Mouse (Mus musculus) cortical plate, adult 2 months (tissue): ENCODE measurements around the gene Unk. TPM values are rescaled to one million over a fixed set of nuclear protein-coding genes. Genes with fewer than 3 reads are reported as not detected.

Source experiments
- H3K27ac ChIP-seq: fragments of 200-500 bp; 2 replicates; pipeline ENCODE4 v1.5.1; 2012; ENCODE audit warnings: low read length, control low read depth, inconsistent platforms; ENCODE audit not compliant: insufficient read depth
- H3K4me1 ChIP-seq: fragments of 200-500 bp; 2 replicates; pipeline ENCODE4 v1.6.1; 2011; ENCODE audit warnings: low read length; ENCODE audit not compliant: control insufficient read depth, insufficient read depth
- H3K4me3 ChIP-seq: fragments of 200-500 bp; 2 replicates; pipeline ENCODE4 v1.5.1; 2011; ENCODE audit warnings: mild to moderate bottlenecking, low read length, control low read depth; ENCODE audit not compliant: insufficient read depth
- CTCF ChIP-seq: fragments of 200-500 bp; IDR thresholded peaks from 2 replicates; pipeline ENCODE4 v1.5.1; 2011; ENCODE audit warnings: mild to moderate bottlenecking, control low read depth, low read length; ENCODE audit not compliant: insufficient read depth; ENCODE audit errors: extremely low read depth
- POLR2A ChIP-seq: fragments of 200-500 bp; IDR thresholded peaks from 2 replicates; pipeline ENCODE4 v1.6.1; 2011; ENCODE audit warnings: mild to moderate bottlenecking, low read length, control low read depth; ENCODE audit not compliant: insufficient read depth; ENCODE audit errors: extremely low read depth
- polyA plus RNA-seq: library from polyadenylated mRNA; depleted of rRNA; stranded (reverse); fragments of >200 nt; gene quantifications from 2 replicates; pipeline ENCODE4 v1.2.3, GENCODE M21; 2012

Unk gene
- polyA plus RNA-seq, 1 experiment = 31.1 TPM

DNA sequence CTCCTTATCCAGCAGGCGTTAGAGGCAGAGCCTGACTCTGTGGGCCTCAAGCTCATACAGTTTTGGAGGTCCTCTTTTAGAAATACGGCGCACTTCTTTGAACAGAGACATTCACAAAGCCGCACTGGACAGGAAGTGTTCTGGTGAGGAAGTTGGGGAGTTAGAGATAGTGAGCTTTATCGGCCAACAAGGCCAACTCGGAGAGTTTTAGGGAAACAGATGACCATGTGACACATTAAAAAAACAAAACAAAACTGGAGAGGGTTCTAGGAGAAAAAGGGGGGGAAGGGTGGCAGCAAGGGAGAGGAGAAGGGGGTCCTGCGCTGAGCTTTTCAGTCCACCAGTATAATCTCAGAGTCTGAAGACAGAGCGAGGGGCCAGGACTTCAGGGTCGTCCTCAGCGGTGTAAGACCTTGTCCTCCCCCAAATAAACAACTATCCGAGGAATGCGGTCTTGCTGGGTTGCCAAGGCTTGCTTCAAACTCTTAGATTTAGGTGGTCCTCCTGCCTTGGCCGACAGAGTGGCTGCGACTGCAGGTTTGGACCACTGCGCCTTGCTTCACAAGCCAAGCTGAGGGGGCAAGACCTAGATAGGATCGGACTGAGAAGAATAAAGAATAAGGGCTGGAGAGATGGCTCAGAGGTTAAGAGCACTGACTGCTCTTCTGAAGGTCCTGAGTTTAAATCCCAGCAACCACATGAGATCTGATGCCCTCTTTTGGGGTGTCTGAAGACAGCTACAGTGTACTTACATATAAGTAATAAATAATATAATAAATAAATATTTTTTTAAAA, 63.8 kb downstream of the Unk start:
- TF ChIP-seq POLR2A (no peak), CTCF (no peak)
- H3K27ac ChIP-seq = peak overlapping the region; percentile 87

DNA sequence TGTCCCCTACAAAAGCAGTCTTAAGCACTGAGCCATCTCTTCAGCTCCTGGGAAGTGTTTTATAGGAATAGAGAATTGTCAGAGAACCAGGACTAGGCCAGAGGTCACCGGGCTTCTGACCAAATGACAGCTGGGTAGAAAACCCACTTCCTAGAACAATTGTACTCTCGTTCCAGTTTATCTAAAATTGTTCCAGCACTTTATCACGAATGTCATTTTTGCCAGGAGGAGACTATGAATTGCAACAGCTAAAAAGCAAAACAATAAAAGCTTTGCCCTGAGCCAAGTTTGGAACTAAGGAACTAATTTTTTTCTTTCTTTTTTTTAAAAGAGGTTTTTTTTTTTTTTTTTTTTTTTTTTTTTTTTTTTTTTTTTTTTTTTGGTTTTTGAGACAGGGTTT, 65.5 kb downstream of the Unk start:
- TF ChIP-seq CTCF (no peak), POLR2A (no peak)
- no peak overlapping the region for H3K4me3 ChIP-seq
- no peak overlapping the region for H3K27ac ChIP-seq

More for the DNA sequence above, 63.8 kb downstream of the Unk start:
- no peak overlapping the region for H3K4me3 ChIP-seq
- H3K4me1 ChIP-seq = no peaks in the 10 kb centered on the region

DNA sequence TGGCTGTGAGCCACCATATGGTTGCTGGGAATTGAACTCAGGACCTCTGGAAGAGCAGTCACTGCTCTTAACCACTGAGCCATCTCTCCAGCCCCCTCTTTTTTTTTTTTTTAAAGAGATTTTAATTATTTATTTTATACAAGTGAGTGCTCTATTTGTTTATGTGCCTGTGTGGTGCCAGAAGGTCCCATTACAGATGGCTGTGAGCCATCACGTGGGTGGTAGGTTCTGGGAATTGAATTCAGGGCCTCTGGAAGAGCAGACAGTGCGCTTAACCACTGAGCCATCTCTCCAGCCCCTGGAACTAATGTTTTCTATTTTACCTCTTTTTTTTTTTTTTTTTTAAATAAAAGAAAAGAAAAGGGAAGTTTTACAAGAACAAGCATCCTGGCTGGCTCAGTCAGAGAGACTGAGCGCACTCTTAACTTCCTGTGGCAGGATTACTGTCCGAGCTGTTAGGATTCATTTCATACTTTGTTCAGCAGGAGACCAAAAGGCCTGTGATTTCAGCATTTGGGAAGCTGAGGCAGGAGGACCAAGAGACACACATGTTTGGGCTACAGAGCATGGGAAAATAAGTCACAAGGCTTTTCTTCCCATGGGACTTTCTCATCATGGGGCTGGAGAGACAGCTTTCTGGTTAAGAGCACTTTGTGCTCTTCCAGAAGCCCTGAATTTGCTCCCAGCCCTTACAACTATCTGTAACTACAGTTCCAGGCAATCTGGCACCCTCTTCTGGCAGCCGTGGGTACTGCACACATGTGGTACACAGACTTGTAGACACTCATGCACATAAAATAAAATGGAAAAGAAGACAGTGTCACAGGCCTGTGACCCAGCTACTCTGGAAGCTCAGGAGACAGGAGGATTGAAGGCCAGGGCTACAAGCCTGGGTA, 66.3 kb downstream of the Unk start:
- H3K4me1 ChIP-seq = no peaks in the 10 kb centered on the region
- H3K27ac ChIP-seq = no peak overlapping the region
- TF ChIP-seq POLR2A (no peak), CTCF (peak; percentile 30; the same call in 1 of the 2 replicates)
- no peak overlapping the region for H3K4me3 ChIP-seq

More for the DNA sequence above, 65.5 kb downstream of the Unk start:
- H3K4me1 ChIP-seq = no peaks in the 10 kb centered on the region

DNA sequence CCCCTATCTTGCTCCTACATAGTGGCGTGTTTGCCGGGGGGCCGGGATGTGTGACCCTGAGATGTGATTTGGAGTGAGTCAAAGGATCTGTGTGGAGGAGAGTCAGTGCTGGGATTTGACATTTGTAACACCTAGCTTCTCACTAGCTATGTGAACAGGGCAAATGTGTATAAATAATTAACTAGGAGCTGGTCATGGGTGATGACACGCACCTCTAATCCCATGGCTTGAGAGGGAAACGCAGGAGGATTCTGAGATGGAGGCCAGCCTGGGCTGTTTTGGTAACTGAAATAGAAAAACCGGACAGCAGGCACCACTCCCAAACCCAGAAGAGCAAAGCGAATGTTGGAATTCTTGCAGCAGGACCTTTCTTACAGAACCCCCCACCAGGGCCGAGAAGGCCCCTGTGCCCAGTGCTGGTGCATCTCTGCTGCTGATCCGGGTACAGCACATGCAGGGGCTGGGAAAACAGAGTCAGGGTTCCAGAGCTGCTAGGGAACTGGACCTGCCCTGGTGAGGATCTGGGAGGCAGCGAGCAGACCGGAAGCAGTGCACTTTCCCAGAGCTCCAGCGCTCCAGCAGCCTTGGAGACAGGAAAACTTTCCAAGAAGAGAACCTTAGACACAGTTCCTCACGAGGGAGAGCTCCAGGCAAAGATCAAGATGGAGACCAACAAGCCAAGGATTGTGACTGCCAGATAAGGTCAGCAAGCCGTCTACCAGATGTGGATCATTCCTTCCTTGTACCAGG, 68.8 kb downstream of the Unk start:
- peak overlapping the region; percentile 59; the same call in 1 of the 2 replicates for H3K27ac ChIP-seq
- TF ChIP-seq POLR2A (no peak), CTCF (no peak)
- H3K4me3 ChIP-seq = no peak overlapping the region
- H3K4me1 ChIP-seq = no peaks in the 10 kb centered on the region

DNA sequence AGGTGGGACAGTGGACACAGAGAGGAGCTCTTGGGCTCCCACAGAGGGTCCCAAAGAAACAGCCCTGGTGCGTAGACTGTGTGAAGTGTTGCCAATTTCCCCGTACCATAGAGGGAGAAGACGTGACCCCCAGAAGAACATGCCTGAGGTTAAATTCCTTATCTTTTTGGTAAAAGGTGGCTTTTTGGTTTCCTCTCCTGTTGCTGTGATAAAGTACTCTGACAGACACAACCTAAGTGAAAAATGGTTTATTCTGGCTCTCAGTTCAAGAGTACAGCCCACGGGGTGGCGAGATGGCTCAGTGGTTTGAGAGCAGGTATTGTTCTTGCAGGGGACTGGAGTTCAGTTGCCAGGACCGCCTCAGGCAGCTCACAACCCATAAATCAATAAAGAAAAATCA, 69.3 kb downstream of the Unk start:
- Histone ChIP-seq H3K27ac (no peak overlapping the region), H3K4me3 (no peak overlapping the region), H3K4me1 (no peaks in the 10 kb centered on the region)
- TF ChIP-seq CTCF (no peak), POLR2A (no peak)

DNA sequence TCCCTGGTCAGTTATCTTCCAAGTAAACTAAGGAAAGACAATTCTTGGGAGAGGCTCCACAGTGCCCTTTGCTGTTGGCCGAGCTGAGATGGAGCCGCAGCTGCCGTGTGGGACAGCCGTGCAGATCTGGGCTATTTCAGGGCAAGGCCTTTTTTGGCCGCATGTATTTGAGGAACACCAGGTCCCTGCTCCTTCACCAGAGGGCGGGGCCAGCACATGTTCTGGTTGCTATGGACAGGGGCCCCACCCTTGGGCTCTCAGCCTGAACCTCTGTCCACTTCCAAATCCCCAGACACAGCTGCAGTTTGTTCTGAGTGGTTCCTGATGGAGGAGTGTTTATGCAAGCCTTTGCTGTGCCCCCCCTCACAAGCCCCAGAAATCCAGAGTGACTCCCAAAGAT, 70.3 kb downstream of the Unk start:
- no peaks in the 10 kb centered on the region; the same call in 1 of the 2 replicates for H3K4me1 ChIP-seq
- TF ChIP-seq POLR2A (no peak), CTCF (no peak)

DNA sequence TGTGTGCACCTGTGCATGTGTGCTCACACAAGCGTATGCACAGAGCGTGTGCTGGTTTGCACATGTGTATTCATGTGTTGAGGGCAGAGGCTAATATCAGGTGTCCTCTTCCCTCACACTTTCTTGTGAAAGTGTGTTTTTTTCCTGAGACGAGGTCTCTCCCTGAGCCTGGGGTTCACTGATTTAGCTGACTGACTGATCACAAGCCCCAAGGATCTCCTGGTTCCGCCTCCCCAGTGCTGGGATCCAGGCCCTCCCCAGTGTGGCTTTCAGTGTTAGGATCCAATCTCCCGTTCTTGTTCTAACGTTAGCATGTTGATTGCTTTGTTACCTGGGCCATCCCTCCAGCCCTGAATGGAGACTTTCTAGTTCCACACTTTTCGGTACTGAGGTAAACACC, 70.7 kb downstream of the Unk start:
- H3K27ac ChIP-seq = peak overlapping the region; percentile 21; the same call in 1 of the 2 replicates
- H3K4me3 ChIP-seq = no peak overlapping the region
- TF ChIP-seq CTCF = no peak
- TF ChIP-seq POLR2A = no peak
- no peaks in the 10 kb centered on the region; the same call in 1 of the 2 replicates for H3K4me1 ChIP-seq

More for the DNA sequence above, 70.3 kb downstream of the Unk start:
- peak overlapping the region; percentile 33; the same call in 1 of the 2 replicates for H3K27ac ChIP-seq
- H3K4me3 ChIP-seq = no peak overlapping the region

DNA sequence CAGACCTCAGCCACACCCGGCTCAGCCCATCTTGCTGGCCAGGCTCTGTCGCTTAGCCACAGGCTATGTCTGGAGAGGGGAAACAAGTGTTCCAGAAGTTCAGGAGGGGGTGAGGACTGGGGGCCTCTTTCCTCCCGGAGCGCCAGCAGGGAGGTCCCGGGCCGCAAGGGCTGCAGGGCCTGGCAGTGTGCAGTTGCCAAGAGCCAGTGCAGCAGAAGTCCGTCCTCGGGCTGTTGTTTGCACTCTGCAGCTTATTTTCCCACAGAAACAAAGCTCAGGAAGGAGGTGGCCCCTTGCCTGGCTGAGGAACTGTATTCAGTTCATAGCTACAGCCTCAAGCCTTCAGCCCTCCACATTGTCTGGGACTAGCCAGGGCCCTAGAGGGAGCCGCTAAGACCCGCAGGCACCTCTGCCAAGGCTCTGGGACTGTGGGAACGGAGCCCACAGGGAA, 71.8 kb downstream of the Unk start:
- H3K4me3 ChIP-seq = no peak overlapping the region
- peak overlapping the region; percentile 84 for H3K27ac ChIP-seq
- TF ChIP-seq CTCF = no peak
- no peak for TF ChIP-seq POLR2A
- no peaks in the 10 kb centered on the region; the same call in 1 of the 2 replicates for H3K4me1 ChIP-seq

DNA sequence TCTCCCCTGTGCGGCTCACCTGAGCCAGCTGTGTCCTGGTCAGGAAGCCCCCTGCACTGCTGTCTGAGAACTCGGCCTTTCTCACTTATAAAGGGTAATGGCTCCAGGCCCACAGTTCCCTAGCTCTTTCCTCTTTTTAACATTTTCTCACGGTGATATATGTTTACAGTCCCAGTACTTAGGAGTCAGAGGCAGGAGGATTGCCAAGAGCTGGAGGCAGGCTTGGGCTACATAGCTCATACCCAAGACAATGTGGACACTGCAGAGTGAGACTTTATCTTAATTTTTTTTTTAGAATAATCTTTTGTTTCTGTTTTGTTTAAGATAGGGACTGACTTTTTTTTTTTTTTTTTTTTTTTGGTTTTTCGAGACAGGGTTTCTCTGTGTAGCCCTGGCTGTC, 72.3 kb downstream of the Unk start:
- TF ChIP-seq CTCF (no peak), POLR2A (no peak)
- Histone ChIP-seq H3K4me3 (no peak overlapping the region), H3K27ac (peak overlapping the region; percentile 84)

More for the DNA sequence above, 72.3 kb downstream of the Unk start:
- H3K4me1 ChIP-seq = no peaks in the 10 kb centered on the region; the same call in 1 of the 2 replicates
